Mouse (Mus musculus) embryonic facial prominence, embryonic 13.5 days (tissue): ENCODE measurements around the gene Il12a. TPM values are rescaled to one million over a fixed set of nuclear protein-coding genes. Genes with fewer than 3 reads are reported as not detected.

Experiments
- ATAC-seq: fragments of 200-750 bp; cut with Nextera tagmentation; 2 replicates; pipeline ENCODE4 v1.8.0; 2017; ENCODE audit warnings: low read depth; ENCODE audit not compliant: insufficient number of reproducible peaks, insufficient read depth, low FRiP score, low TSS enrichment
- H3K27ac ChIP-seq: fragments of 300-500 bp; sonication (generic); 2 replicates; pipeline ENCODE4 v1.5.1; 2015; ENCODE audit warnings: moderate library complexity, mild to moderate bottlenecking, inconsistent platforms
- H3K27me3 ChIP-seq: fragments of 300-500 bp; sonication (generic); 2 replicates; pipeline ENCODE4 v1.6.1; 2015; ENCODE audit warnings: mild to moderate bottlenecking, inconsistent platforms
- H3K36me3 ChIP-seq: fragments of 300-500 bp; sonication (generic); 2 replicates; pipeline ENCODE4 v1.6.1; 2015; ENCODE audit warnings: mild to moderate bottlenecking, inconsistent platforms
- H3K4me1 ChIP-seq: fragments of 300-500 bp; sonication (generic); 2 replicates; pipeline ENCODE4 v1.6.1; 2015; ENCODE audit warnings: inconsistent platforms
- H3K4me2 ChIP-seq: fragments of 300-500 bp; sonication (generic); 2 replicates; pipeline ENCODE4 v1.6.1; 2015; ENCODE audit warnings: moderate library complexity, mild to moderate bottlenecking, inconsistent platforms
- H3K4me3 ChIP-seq: fragments of 300-500 bp; sonication (generic); 2 replicates; pipeline ENCODE4 v1.5.1; 2015; ENCODE audit warnings: mild to moderate bottlenecking, inconsistent platforms
- H3K9ac ChIP-seq: fragments of 300-500 bp; sonication (generic); 2 replicates; pipeline ENCODE4 v1.6.1; 2015; ENCODE audit warnings: mild to moderate bottlenecking, inconsistent platforms
- H3K9me3 ChIP-seq: fragments of 300-500 bp; sonication (generic); 2 replicates; pipeline ENCODE4 v1.6.1; 2016; ENCODE audit warnings: inconsistent platforms
- WGBS: fragments of 180-500 bp; shearing (Covaris S2); methylation state at CpG from one replicate; pipeline ENCODE4 v1.1.7; 2015; ENCODE audit warnings: mixed read lengths; 5-methylcytosine and 5-hydroxymethylcytosine counted together
- polyA plus RNA-seq: library from polyadenylated mRNA; unstranded; fragments of >200 nt; fragmentation: Nextera tagmentation; extraction: Ambion mirVana; gene quantifications from 2 replicates; pipeline ENCODE4 v1.2.1, GENCODE M21; 2015

Il12a gene
- polyA plus RNA-seq: 0.22 TPM in 1 of 2 replicates, not detected in the other

DNA sequence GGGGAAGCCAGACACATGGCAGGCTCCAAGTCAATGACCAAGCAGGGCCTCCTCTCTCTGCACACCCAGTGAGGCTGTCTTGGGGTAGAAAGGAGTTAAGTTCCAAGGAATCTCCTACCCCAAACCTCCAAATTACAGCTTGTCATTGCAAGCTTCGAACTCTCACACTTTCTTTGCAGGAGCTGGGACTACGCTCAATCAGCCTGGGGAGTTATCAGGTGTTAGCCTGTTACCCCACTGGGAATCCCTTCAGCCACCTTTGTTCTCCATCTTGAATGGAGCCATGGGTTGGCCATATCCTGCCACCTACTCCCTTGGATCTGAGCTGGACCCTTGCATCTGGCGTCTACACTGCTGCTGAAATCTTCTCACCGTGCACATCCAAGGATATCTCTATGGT is at the start of gene Il12a:
Il12a (plus strand) TSS at position 301 of the 400 bp plus-strand sequence.
- 94% methylated on average over 4 of the region's 4 CpGs for WGBS
- Histone ChIP-seq H3K27me3 (no peaks in the 10 kb centered on the region), H3K27ac (no peak within 1 kb of the TSS)

DNA sequence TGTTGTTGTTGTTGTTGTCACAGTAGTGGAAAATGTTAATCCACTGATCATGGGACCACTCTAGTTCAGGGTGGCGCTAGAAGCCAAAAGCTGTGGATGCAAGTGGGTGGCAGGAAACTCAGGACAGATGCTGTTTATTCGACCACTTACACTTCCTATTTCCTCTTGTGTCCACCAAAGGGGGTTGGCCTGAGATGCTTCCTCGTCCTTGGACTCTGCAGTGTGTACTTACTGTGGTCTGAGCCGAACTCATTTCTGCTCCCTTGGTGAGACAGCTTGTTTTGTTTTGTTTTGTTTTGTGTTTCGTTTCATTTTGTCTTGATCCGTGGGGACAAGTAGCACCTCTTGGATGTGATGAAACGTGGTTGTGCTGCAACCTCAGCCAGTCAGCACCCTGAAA is 47.5 kb upstream of the Il12a start:
- Histone ChIP-seq H3K9me3 (no peaks in the 10 kb centered on the region; the same call in 1 of the 2 replicates), H3K36me3 (no peaks in the 10 kb centered on the region), H3K9ac (no peak overlapping the region), H3K27ac (no peak overlapping the region), H3K27me3 (no peaks in the 10 kb centered on the region), H3K4me1 (no peaks in the 10 kb centered on the region), H3K4me2 (no peak overlapping the region), H3K4me3 (no peak overlapping the region)
- WGBS: 84% methylated on average over 7 of the region's 7 CpGs
- no peak for ATAC-seq

More for the DNA sequence above, at the start of gene Il12a:
- H3K4me1 ChIP-seq: peaks cover 18% of the 10 kb centered on the region
- ATAC-seq: no peak
- H3K9me3 ChIP-seq: no peaks in the 10 kb centered on the region
- H3K4me3 ChIP-seq: no peak within 1 kb of the TSS
- H3K36me3 ChIP-seq: no peaks in the 10 kb centered on the region
- H3K9ac ChIP-seq: no peak within 1 kb of the TSS
- no peak within 1 kb of the TSS for H3K4me2 ChIP-seq

DNA sequence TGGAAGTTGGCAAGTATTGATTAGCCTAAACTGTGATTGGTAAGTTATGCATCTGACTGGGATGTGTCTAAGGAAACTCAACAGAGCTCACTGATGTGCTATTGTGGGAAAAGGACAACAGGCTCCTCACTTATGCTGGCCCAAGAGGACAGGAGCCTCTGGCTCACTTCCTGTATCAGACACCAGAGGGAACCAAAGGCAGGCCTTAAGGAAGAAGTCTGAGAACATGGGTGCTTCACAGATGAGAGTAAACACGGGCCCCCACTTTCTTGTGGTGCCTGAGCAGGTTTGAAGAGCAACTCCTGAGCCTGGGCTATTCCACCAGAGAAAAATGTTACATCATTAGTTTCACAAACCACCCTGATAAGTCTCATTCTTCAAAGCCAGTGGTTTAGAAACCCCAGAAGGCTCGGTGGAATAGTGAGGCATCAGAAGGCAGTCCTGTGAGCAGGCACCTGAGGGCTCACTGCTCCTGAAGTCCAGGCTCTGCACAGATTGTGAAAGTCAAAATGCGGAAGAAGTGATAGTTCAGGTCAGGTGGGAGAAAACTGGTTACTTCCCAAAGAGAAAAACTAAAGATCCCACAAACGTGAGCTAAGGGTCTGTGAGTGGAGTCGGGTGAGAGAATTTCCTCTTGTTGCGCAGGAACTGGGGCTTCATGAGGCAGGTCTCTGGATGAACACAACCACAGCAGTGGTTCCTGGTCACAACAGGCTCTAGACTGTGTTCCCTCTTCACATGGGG is 43.9 kb upstream of the Il12a start:
- H3K27me3 ChIP-seq: no peaks in the 10 kb centered on the region
- ATAC-seq: no peak
- H3K9ac ChIP-seq: no peak overlapping the region
- no peak overlapping the region for H3K27ac ChIP-seq
- 83% methylated on average over 6 of the region's 6 CpGs for WGBS
- no peaks in the 10 kb centered on the region for H3K4me1 ChIP-seq
- no peaks in the 10 kb centered on the region for H3K36me3 ChIP-seq
- no peak overlapping the region for H3K4me2 ChIP-seq
- H3K4me3 ChIP-seq: no peak overlapping the region
- no peaks in the 10 kb centered on the region; the same call in 1 of the 2 replicates for H3K9me3 ChIP-seq

DNA sequence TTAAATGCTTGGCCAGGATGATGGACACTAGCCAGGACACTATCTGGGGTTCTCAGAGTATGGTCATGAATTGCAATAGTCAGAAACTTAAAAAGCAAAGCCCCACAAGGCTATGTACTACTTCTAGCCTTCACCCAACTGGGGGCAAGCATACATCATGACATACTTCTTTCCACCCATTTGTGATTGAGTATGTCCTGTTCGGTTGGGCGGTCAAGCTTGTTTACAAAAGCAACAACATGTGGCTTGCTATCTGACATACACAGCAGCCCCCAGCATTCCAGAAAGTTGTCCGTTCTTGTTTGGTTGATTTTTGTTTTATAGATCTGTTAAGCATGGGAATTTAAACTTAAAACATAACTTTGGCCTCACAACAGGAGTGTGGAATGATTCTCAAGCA is 43.2 kb upstream of the Il12a start:
- H3K9ac ChIP-seq: no peak overlapping the region
- 90% methylated on average over 3 of the region's 3 CpGs for WGBS
- no peak for ATAC-seq
- no peaks in the 10 kb centered on the region for H3K36me3 ChIP-seq
- no peak overlapping the region for H3K27ac ChIP-seq
- no peaks in the 10 kb centered on the region; the same call in 1 of the 2 replicates for H3K9me3 ChIP-seq
- H3K4me3 ChIP-seq: no peak overlapping the region
- no peak overlapping the region for H3K4me2 ChIP-seq
- H3K4me1 ChIP-seq: no peaks in the 10 kb centered on the region
- no peaks in the 10 kb centered on the region for H3K27me3 ChIP-seq

DNA sequence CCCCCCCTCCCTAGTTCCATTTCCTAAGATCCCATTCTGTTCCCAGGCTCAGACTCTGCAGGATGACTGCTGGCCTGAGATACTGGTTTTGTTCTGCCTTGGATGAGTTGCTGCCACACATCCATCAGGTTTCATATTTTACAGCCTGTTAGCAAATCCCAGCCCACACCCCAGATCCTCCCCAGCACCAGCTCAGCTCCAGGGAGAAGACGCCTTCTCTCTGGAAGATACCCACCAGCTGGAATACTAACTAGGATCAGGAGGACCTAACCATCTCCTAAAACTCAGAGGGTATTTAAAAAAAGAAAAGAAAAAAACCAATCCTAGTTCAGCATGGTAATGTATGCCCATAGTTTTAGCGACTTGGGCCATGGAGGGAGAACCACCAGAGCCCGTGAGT is 40.2 kb upstream of the Il12a start:
- Histone ChIP-seq H3K27ac (no peak overlapping the region), H3K27me3 (no peaks in the 10 kb centered on the region), H3K9ac (no peak overlapping the region), H3K9me3 (no peaks in the 10 kb centered on the region), H3K4me3 (no peak overlapping the region), H3K36me3 (no peaks in the 10 kb centered on the region), H3K4me2 (no peak overlapping the region), H3K4me1 (no peaks in the 10 kb centered on the region)
- WGBS: 93% methylated on average over 3 of the region's 3 CpGs
- no peak for ATAC-seq

DNA sequence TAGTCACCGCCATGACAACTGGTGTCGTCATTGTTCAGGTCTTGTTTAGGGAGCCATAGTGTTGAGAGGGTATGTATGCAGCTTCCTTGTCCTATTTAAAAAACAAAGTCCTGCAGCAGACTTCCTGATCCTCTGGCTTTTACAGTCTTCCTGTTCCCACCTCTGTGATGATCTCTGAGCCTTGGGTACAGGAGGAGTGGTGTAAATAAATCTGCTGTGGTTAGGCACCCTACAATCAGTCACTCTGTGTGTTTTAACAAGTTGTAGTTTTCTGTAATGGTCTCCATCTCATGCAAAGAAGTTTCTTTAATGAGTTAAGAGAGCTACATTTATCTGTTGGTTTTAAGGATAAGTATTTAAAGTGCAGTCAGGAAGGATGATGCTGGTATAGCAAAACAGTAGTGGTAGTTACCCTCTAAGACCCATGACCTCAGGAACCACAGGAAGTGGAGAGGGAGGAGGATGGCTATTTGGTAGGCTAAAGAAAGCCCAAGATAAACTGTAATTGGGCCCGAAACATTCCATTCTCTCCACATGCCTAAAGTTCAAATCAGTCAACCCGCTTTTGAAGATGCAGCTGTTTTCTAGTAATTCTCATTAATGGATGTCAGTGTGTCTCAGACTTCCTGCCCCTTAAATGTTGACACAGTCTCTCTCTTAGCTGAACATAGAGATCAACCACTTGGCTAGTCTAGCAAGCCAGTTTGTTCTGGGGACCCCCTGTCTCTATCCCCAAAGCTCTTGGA is 33.7 kb upstream of the Il12a start:
- H3K27me3 ChIP-seq: no peaks in the 10 kb centered on the region
- no peaks in the 10 kb centered on the region for H3K36me3 ChIP-seq
- H3K4me3 ChIP-seq: no peak overlapping the region
- ATAC-seq: no peak
- no peak overlapping the region for H3K9ac ChIP-seq
- H3K9me3 ChIP-seq: no peaks in the 10 kb centered on the region
- H3K4me2 ChIP-seq: no peak overlapping the region
- no peaks in the 10 kb centered on the region for H3K4me1 ChIP-seq
- no peak overlapping the region for H3K27ac ChIP-seq
- 76% methylated on average over 4 of the region's 4 CpGs for WGBS

DNA sequence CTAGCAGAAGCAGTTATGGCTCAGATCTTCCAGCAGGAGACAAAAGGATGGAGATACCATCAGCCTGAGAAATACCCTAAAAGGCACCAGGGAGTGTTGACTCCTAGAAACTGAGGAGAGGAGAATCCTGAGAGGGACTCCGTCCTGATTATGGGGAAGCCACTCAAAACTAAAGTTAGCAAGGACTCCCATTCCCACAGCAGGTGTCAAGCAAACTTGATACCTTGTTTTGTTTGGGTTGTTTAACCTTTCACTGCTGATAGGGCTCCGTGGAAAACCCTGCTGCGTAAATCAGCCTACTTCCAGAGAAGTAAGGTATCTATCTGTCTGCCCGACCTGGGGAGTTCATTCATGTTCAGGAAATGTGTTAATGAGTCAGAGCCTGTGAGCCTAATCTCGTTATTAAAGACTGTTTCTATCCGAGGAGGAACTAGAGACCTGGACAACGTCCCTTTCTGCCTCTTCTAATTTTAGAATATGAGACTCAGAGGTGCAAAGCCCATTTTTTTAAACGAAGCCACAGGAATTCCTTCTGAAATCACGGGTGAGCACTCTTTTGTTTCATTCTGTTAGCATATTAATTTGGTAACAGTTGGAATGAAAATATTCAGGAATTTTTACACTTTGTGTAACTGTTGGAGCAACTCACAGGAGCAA is 32.7 kb upstream of the Il12a start:
- Histone ChIP-seq H3K4me1 (no peaks in the 10 kb centered on the region), H3K27me3 (no peaks in the 10 kb centered on the region), H3K36me3 (no peaks in the 10 kb centered on the region), H3K27ac (no peak overlapping the region), H3K4me3 (no peak overlapping the region), H3K9ac (no peak overlapping the region), H3K9me3 (no peaks in the 10 kb centered on the region), H3K4me2 (no peak overlapping the region)
- no peak for ATAC-seq
- WGBS: 33% methylated on average over 9 of the region's 9 CpGs

DNA sequence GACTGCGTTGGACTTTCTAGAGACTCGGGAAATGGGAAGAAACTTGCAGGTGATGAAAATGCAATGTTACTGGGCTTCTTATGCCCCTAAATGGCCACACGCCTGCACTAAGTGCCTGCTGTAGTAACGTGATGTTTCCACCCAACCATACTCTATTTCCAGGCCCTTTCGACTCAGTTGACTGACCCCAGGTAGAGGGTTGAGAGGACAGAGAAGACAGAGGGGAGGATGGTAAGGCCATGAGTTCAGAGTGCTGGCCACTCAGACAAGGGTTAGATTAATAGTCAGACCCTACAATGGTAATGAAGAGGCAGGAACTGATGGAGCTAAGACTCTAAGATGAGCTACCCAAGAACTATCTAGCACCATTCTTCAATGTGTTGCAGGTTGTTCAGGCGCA is 30.4 kb upstream of the Il12a start:
- H3K27me3 ChIP-seq: no peaks in the 10 kb centered on the region
- 96% methylated on average over 6 of the region's 6 CpGs for WGBS
- no peak overlapping the region for H3K27ac ChIP-seq
- no peak overlapping the region for H3K4me3 ChIP-seq
- H3K4me2 ChIP-seq: no peak overlapping the region
- no peaks in the 10 kb centered on the region for H3K36me3 ChIP-seq
- H3K9ac ChIP-seq: no peak overlapping the region
- ATAC-seq: no peak
- no peaks in the 10 kb centered on the region for H3K4me1 ChIP-seq
- H3K9me3 ChIP-seq: no peaks in the 10 kb centered on the region

DNA sequence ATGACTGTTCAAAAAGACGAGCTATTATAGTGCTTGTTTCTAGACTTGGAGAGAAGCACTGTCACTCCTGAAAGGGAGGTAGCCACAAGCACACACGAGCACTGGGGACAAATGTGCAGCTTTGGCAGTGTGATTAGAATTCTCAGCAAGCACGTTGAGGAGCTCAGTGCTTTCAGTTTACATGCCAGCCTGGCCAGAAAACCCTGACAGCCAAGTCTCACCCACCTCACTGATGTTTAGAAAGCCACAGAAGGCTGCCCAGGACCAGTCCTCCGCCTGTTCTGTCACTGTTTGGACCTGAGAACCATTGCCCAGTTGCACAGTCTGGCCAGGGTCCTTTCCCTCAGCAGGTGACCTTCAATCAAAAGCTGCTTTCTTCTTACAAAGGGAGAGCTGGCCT is 29.9 kb upstream of the Il12a start:
- Histone ChIP-seq H3K36me3 (no peaks in the 10 kb centered on the region), H3K4me3 (no peak overlapping the region), H3K27ac (no peak overlapping the region), H3K9ac (no peak overlapping the region), H3K9me3 (no peaks in the 10 kb centered on the region), H3K4me2 (no peak overlapping the region), H3K27me3 (no peaks in the 10 kb centered on the region), H3K4me1 (no peaks in the 10 kb centered on the region)
- ATAC-seq: no peak
- 75% methylated on average over 4 of the region's 4 CpGs for WGBS

DNA sequence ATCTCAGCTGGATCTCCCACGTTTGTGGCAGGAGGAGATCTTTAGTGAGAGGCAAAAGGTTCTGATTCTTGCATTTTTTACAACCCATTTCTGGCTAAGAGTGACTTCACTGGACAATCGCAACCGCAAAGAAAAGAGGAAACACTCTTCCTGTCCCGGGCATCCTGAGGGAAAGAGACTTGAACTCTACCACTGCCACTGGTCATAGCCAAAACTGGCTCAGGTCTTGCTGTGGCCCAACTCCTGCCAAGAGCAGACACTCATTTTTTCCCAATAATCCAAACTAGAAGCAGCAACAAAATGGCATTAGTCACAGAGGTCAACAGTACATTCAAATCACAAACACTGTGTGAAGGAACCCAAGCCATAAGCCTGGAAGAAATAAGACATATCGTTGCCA is 28.1 kb upstream of the Il12a start:
- Histone ChIP-seq H3K9me3 (no peaks in the 10 kb centered on the region), H3K4me2 (no peak overlapping the region), H3K27me3 (no peaks in the 10 kb centered on the region), H3K4me1 (no peaks in the 10 kb centered on the region), H3K36me3 (no peaks in the 10 kb centered on the region), H3K27ac (no peak overlapping the region), H3K9ac (no peak overlapping the region), H3K4me3 (no peak overlapping the region)
- WGBS: 82% methylated on average over 5 of the region's 5 CpGs
- ATAC-seq: no peak

DNA sequence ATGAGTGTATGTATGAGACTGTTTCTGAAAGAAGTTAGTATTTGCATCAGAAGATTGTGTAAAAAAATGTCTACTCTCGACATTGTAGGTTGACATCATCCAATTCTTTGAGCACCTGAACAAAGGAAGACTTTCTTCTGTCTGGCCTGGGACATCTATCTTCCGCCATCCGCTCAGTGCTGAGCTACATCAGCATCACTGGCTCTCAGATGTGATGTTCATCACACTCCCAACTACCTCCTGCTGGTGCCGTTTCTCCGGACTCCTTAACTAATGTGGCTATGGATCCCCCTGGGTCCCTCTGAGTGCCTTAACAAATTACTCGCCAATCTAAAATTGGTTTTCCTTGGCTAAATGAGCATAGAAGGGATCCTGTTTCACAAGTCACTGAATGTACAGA is 26.1 kb upstream of the Il12a start:
- ATAC-seq: no peak
- no peak overlapping the region for H3K27ac ChIP-seq
- H3K9me3 ChIP-seq: no peaks in the 10 kb centered on the region
- WGBS: 67% methylated on average over 6 of the region's 6 CpGs
- H3K4me3 ChIP-seq: no peak overlapping the region
- H3K9ac ChIP-seq: no peak overlapping the region
- no peaks in the 10 kb centered on the region for H3K4me1 ChIP-seq
- H3K27me3 ChIP-seq: no peaks in the 10 kb centered on the region
- H3K4me2 ChIP-seq: no peak overlapping the region
- no peaks in the 10 kb centered on the region for H3K36me3 ChIP-seq

DNA sequence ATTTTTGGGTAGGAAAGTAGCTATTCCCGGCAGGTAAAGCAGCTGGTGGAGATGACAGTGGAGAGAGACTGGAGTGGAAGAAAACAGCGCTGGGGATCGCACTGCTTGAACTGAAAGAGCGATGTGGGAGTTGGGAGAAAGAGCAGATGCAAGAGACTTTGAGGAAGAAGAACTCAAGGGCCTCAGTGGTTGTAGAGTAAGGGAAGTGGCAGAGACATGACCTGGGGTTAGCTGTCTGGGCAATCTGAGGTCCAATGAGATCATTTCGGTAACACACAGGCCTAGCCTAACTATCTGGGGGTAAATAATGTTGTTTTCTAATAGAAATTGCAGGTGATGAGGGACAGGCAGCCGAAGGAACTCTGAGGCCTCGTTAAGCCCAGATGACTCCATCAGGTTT is 24.1 kb upstream of the Il12a start:
- no peak for ATAC-seq
- no peak overlapping the region for H3K9ac ChIP-seq
- no peaks in the 10 kb centered on the region for H3K9me3 ChIP-seq
- H3K27me3 ChIP-seq: no peaks in the 10 kb centered on the region
- 85% methylated on average over 7 of the region's 7 CpGs for WGBS
- no peak overlapping the region for H3K4me3 ChIP-seq
- no peak overlapping the region for H3K4me2 ChIP-seq
- no peaks in the 10 kb centered on the region for H3K36me3 ChIP-seq
- H3K4me1 ChIP-seq: no peaks in the 10 kb centered on the region
- no peak overlapping the region for H3K27ac ChIP-seq
